Mouse (Mus musculus) myocyte (in vitro differentiated cells): ENCODE data around the gene Ndufa7.
"Not testable (repeated sequence)": the region's sequence is repeated elsewhere in the genome, so short reads cannot be mapped to it uniquely, and the experiment has no call there.

ENCODE experiments used
- CEBPB ChIP-seq: IDR thresholded peaks from 2 replicates; pipeline ENCODE4 v1.6.1; 2011; ENCODE audit warnings: mild to moderate bottlenecking, moderate library complexity; ENCODE audit not compliant: poor library complexity, insufficient read depth, severe bottlenecking
- E2F4 ChIP-seq: IDR thresholded peaks from one replicate; pipeline ENCODE4 v1.6.1; 2011; ENCODE audit warnings: mild to moderate bottlenecking, control low read depth, moderate library complexity; ENCODE audit not compliant: insufficient read depth
- MAX ChIP-seq: IDR thresholded peaks from one replicate; pipeline ENCODE4 v1.6.1; 2011; ENCODE audit warnings: low read depth, mild to moderate bottlenecking, control low read depth
- POLR2A ChIP-seq: IDR thresholded peaks from one replicate; pipeline ENCODE4 v1.6.1; 2011; ENCODE audit warnings: low read depth, mild to moderate bottlenecking, control low read depth, moderate library complexity; ENCODE audit not compliant: insufficient read length
- POLR2AphosphoS2 ChIP-seq: IDR thresholded peaks from one replicate; pipeline ENCODE4 v1.6.1; 2011; ENCODE audit warnings: low read depth, control low read depth; ENCODE audit not compliant: insufficient read length
- SRF ChIP-seq: IDR thresholded peaks from one replicate; pipeline ENCODE4 v1.6.1; 2011; ENCODE audit warnings: low read depth; ENCODE audit not compliant: control insufficient read depth, insufficient read length
- TCF12 ChIP-seq: IDR thresholded peaks from one replicate; pipeline ENCODE4 v1.6.1; 2011; ENCODE audit warnings: mild to moderate bottlenecking, control low read depth; ENCODE audit not compliant: poor library complexity, insufficient read depth, severe bottlenecking
- TCF3 ChIP-seq: IDR thresholded peaks from one replicate; pipeline ENCODE4 v1.6.1; 2011; ENCODE audit warnings: low read depth, control low read depth; ENCODE audit not compliant: insufficient read length
- USF1 ChIP-seq: IDR thresholded peaks from one replicate; pipeline ENCODE4 v1.6.1; 2011; ENCODE audit warnings: low read depth, mild to moderate bottlenecking, control low read depth, moderate library complexity

DNA sequence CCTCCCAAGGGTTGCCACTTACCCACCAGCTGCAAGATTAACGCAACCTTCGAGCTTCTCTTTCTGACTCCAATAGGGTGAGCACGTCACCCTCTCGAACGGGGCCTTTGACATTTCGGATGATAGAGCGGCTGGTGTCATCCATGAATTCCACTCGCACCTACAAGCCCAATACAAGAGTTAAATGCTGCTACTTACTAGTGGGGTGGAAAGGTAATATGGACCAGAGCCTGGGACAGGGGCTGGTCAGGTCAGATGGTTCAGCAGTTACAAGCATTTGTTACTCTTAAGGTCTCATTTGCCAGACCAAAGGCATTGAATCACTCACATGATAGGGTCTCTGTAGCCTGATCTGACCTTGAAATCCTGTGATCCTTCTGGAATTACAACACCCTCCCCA is 1.2 kb upstream of the Ndufa7 start:
- not testable (repeated sequence) for TF ChIP-seq USF1, CEBPB, POLR2A, SRF, TCF3, POLR2AphosphoS2, TCF12, E2F4, MAX
